Mouse (Mus musculus) brain, embryonic 18.5 days (tissue): Measurements from ENCODE around the gene Sfmbt2.

Experiments
- DNase-seq: peaks from one replicate; pipeline ENCODE4 v3.0.0-alpha.2; 2012; ENCODE audit warnings: low read depth, low spot score

Sfmbt2 gene

GRCm38 (mm10) chr2:10372321-10372723 is 2.0 kb downstream of the Sfmbt2 start:
- no peak for DNase-seq

- DNase-seq, result no peak
These were observed 2.6 kb downstream of the Sfmbt2 start for GRCm38 (mm10) chr2:10372776-10373507.

GRCm38 (mm10) chr2:10373508-10374206 is 3.3 kb downstream of the Sfmbt2 start:
- no peak for DNase-seq

- DNase-seq, result no peak
These were observed 4.1 kb downstream of the Sfmbt2 start for GRCm38 (mm10) chr2:10374207-10375023.

GRCm38 (mm10) chr2:10375024-10375372 is 4.7 kb downstream of the Sfmbt2 start:
- DNase-seq, result no peak

GRCm38 (mm10) chr2:10389988-10390387 is 19.7 kb downstream of the Sfmbt2 start:
- no peak for DNase-seq

GRCm38 (mm10) chr2:10390791-10391190 is 20.5 kb downstream of the Sfmbt2 start:
- DNase-seq, result no peak

GRCm38 (mm10) chr2:10395143-10395542 is 24.8 kb downstream of the Sfmbt2 start:
- no peak for DNase-seq

GRCm38 (mm10) chr2:10397790-10398189 is 27.5 kb downstream of the Sfmbt2 start:
- no peak for DNase-seq

GRCm38 (mm10) chr2:10406151-10406550 is 35.8 kb downstream of the Sfmbt2 start:
- DNase-seq, result no peak

GRCm38 (mm10) chr2:10409422-10409821 is 39.1 kb downstream of the Sfmbt2 start:
- DNase-seq, result no peak

GRCm38 (mm10) chr2:10410069-10410468 is 39.8 kb downstream of the Sfmbt2 start:
- peak; percentile 14 for DNase-seq

GRCm38 (mm10) chr2:10420944-10421420 is 50.7 kb downstream of the Sfmbt2 start:
- no peak for DNase-seq

GRCm38 (mm10) chr2:10437290-10437689 is 67.0 kb downstream of the Sfmbt2 start:
- no peak for DNase-seq

- no peak for DNase-seq
These were observed 71.5 kb downstream of the Sfmbt2 start for GRCm38 (mm10) chr2:10441811-10442210.

- DNase-seq, result no peak
These were observed 83.3 kb downstream of the Sfmbt2 start for GRCm38 (mm10) chr2:10453577-10453976.

GRCm38 (mm10) chr2:10458309-10458708 is 88.0 kb downstream of the Sfmbt2 start:
- no peak for DNase-seq

GRCm38 (mm10) chr2:10516516-10516915 is 146.2 kb downstream of the Sfmbt2 start:
- no peak for DNase-seq

GRCm38 (mm10) chr2:10521719-10522415 is 151.6 kb downstream of the Sfmbt2 start:
- no peak for DNase-seq

GRCm38 (mm10) chr2:10525622-10526021 is 155.3 kb downstream of the Sfmbt2 start:
- DNase-seq, result no peak

- DNase-seq, result no peak
These were observed 171.5 kb downstream of the Sfmbt2 start for GRCm38 (mm10) chr2:10541762-10542161.

- no peak for DNase-seq
These were observed 172.1 kb downstream of the Sfmbt2 start for GRCm38 (mm10) chr2:10542388-10542787.
